Mouse (Mus musculus) urinary bladder, adult 2 months (tissue): ENCODE data around the gene Ybx1. TPM values are rescaled to one million over a fixed set of nuclear protein-coding genes. Genes with fewer than 3 reads are reported as not detected.

ENCODE experiments used
- DNase-seq: peaks from one replicate; pipeline ENCODE4 v3.0.0; 2022; ENCODE audit warnings: low spot score
- polyA plus RNA-seq: library from polyadenylated mRNA; depleted of rRNA; stranded (reverse); fragments of >200 nt; gene quantifications from 2 replicates; pipeline ENCODE4 v1.2.3, GENCODE M21; 2012

Ybx1 gene
- polyA plus RNA-seq, 1 experiment = 312 TPM

DNA sequence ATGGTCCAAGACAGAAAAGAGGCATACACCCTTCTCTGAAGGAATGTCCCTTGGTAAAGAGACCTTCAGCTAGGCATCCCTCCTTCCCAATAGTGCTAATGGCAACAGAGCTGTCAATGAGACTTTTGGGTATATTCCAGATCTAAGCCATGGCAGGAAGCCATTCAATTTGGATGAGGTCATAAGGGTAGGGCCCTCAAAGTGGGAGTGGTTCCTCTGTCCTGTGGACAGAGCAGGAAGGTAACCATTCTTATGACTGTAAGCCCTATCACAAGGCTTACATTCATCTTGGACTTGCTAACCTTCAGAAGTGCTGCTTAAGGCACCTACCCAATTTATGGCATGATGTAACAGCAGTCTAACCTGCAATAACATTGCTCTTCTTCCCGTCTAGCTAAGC is 19.8 kb downstream of the Ybx1 start:
- DNase-seq = no peak

DNA sequence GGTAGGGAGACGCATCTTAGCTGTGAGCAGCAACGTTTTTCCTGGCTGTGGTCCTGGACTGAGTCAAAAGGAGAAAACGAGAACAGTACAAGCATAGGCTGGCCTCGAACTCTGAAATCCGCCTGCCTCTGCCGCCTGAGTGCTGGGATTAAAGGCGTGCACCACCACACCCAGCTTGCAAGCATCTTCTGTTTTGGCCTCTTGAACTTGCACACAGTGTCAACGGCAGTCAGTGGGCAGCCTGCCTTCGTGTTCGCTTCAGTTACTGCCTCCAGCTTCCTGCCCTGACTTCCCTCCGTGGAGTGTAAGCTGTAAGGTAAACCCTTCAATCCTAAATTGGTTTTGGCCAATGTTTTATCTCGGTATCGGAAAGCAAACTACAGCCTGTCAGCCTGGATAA is 27.8 kb downstream of the Ybx1 start:
- no peak for DNase-seq

DNA sequence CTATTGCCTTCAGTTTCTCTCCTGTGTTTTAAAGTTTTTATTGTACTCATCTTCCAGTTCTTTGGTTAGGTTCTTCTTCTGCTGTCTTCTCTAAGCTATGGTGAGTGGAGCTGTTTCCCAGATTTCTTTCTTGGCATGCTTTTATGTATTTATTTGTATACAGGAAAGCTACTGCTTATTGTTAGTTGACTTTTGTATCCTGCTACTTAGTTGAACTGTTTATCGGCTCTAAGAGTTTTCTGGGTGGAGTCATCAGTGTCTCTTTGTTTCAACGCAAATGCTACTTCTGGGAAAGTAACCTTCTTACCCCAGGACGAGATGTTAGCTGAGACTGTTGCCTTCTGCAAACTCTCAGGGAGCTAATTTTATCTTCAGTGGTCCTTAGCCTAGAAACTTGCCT is 30.9 kb downstream of the Ybx1 start:
- no peak for DNase-seq

DNA sequence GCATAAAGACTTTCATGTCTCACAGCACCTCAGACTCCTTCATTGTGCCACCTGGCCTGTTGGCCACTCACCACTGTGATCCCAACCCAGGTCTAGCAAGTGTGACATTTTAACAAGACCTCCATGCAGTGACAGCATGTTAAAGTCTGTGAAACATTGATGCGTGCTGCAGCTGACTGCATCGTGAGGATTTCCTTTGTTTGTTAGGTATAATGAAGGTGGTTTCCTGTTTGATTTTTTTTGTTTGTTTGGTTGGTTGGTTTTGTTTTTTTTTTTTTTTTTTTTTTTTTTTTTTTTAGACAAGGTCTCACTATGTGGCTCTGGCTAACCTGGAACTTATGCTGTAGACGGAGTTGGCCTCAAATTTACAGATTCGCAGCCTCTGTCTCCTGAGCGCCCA is 31.9 kb downstream of the Ybx1 start:
- DNase-seq = no peak

DNA sequence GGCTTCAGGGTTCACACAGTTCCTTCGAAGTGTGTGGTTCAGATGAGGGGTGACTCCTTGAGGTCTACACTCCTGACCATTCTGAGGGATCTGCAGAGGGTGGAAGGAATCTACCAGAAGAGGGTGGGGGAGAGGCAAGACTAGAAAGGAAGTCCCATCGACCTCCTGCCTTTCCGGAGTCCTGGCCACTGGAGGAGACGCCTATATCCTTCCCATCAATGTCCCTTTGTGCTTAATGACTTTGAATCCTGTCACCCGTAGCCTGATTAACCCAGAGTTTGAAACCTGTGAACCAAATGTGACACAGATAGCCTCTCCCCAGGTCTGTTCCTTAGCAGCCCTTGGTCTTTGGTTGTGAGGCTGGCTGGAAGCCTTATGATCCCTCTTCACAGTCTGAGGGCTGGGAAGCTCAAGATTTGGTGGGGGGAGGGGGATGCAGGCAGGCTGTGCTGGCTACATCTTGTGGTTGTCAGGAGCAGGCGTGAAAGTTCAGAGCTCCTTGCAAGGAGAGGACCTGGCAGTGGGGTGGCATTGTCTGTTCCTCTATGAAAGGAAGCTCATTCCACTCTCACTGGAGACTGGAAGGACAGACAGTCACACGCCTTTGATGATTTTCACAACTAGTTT is 33.2 kb downstream of the Ybx1 start:
- DNase-seq = no peak

DNA sequence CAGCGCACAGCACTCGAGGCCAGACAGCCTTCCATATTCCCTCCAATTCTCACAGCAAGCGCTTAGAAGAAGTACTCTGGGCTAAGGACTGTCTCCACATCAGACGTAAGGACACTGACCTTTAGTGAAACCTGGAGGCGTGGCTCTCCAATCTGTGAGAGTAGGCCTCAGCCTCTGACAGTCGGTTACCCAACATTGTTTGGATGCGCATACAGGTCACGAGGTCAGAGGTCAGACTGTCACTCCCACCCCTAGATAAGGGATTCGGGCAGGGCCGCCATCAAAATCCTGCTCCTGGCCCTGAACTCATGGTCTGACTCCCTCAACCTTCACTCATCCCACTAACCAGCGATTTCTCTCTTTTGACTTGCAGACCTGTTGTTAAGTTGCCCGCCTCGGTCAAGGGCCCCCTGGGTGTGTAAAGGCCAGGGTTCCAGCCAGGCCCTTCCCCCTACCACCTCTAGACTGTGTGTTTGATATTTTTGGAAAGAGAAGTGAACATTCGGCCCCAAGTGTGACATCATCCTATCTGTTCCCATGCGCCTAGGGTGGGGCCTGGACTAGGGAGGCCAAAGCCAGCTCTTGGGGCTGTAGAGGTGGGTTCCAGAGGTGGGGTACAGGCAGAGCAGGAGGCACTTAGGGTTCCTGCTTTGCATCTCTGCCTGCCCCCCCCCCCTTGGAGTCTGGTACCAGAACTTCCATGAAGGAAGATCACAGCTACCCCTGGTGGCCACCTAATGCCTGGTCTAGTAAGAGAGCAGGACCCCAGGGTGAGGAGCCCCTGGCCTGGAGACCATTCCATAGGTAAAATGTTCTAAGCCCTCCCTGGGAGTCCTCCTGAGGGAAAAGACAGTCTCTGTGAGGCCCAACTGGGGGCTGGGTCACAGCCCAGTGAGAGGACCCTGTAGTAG is 34.8 kb downstream of the Ybx1 start:
- DNase-seq = no peak

DNA sequence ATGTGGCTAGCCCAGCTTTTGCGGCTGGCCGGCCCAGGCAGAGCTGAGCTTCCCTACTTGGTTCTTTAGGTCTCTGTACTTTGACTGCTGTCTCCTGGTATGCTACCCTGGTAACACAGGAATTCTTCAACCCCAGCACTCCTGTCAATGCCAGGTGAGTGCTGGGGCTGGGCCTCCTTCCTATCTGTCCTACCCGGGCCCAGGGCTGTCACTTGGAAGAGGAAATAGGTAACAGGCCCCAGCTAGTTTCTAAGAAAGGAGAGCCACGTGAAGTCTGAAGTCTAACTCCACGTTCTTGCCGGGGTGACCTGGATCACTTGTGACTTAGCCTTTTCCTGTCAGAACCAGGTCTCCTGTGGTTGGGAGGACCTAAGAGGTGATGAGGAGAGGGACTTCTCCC is 37.3 kb downstream of the Ybx1 start:
- DNase-seq = no peak

DNA sequence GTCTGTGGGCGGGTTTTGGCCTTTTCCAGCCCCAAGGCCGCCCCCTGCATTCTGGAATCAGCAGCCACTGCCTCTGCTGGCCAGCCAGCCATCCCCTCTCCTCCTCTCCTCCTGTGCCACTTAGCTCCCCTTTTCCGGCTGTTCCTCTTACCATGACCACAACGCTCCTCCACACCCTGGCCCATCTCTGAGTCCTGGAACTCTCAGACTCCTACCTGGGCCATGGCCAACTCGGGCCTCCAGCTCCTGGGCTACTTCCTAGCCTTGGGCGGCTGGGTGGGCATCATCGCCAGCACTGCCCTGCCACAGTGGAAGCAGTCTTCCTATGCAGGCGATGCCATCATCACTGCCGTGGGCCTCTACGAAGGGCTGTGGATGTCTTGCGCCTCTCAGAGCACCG is 39.1 kb downstream of the Ybx1 start, which contains the start of gene Cldn19:
Cldn19 (plus strand) TSS at position 64 of the 400 bp plus-strand sequence.
- no peak for DNase-seq

DNA sequence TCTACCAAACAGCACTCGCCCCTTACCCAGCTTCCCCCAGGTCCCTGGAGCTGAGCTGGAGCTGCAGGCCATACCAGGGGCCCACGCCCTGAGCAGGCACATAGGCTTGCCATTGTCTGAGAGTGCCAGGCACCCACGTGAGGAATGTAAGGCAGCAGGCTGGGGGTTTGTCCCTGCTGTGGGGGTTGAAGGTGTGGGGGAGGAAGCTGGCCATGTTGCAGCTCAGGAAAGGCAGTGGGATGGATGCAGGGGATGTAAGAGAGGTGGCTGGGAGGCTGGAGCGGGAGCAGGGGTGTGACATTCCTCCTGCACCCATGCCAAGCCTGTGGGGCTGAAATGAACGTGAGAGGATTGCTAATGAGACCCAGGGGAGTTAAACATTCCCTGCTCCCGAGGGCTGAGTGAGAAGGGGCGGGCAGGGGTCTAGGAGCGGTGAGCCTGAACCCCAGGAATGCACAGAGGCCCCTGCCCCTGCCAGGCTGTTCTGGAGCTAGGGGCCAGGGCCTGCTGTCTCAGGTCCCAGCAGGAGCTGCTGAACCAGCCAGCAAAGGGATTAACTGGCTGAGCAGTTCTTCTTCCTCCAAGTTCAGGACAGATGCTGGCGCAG is 40.3 kb downstream of the Ybx1 start:
- DNase-seq = no peak

DNA sequence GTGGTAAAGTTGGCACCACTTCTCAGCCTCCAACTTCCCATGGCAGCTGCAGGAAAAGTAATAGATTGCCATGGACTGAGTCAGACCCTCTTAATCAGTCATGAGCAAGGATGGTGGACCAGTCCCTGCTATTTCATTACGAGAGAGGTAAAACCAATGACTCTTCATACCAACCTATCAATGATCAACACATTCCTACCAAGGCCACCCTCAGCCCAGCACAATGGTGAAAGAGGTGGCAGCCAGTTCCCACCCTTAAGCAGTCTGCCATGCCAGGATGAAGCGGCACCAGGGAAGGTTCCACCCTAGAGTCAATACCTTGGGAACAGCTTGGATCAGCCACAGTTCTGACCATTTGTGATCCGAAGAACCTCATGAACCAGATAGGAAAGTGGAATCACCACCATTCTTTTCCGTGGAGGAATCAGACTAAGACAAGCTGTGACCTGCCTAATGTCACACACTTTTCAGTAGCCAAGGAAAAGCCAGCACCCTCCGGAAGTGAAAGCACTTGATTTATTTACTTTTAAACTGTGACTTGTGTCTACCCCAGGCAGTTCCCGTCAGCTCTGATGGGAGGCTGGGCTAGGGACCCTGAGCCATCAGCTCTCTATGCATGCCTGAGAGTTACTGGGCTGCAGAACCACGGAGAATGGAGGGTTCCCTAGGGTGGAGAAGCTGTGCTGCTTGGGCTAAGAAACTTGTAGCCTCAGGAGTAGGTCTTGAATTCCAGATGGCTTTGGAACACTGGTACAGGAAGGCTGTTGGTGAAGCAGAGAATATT is 42.2 kb downstream of the Ybx1 start:
- no peak for DNase-seq

DNA sequence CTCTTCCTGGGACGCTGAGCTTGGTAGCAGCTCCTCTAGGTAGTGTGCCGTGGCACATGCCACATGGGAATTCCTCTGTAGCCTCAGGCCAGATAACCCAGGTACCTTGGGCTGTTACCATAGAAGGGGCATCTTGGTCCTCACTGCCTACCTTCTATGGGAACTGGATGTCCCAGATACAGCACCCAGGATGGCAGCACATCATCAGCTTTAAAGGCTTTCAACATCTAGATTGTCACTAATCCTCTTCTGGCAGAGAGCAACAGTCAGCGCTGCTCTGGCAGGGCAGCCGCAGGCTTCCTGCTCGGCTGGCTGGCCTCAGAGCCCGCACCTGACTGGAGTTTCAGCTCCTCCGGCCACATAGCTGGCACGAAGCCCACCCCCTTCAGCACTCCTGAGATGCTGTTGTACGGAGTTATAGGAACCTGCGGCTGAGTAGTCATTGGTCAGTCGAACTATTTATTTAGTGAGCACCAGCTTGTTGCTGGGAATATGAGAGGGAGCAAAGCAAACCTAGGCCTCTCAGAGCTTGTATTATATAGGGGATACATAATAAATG is 45.9 kb downstream of the Ybx1 start:
- DNase-seq = no peak

DNA sequence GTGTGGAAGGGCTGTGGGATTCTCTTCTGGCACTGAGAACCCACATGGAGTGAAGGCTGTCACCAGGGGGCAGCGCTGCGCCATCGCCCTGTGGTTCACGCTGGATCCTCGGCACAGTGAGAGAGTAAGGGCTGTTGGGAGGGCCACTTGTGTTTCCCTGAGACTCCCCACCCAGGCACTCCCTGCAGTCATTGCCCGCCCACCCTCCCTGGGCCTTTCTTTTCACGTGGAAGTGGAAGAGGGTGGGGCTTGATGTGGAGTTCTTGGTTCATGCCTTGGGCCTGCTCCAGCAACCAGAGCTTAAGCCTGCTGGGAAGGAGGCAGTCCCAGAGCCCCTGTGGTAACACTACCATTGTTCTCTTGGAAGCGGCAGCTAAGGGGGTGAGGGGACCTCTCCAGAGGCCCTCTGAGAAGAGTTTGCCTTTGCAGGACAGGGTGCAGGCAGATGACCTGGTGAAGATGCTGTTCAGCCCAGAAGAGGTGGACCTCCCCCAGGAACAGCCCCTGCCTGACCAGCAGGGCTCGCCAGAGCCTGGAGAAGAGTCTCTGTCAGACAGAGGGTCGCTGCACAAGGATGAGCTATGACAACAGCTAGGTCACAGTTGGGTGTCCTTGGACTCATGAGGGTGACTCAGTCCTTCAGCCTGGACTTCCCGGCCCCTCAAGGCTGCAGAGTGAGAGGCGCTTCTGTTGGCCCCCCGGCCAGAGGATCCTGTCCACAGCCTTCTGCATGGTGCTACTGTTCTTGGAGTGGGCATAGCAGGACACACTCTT is 46.8 kb downstream of the Ybx1 start:
- peak; percentile 55 for DNase-seq

DNA sequence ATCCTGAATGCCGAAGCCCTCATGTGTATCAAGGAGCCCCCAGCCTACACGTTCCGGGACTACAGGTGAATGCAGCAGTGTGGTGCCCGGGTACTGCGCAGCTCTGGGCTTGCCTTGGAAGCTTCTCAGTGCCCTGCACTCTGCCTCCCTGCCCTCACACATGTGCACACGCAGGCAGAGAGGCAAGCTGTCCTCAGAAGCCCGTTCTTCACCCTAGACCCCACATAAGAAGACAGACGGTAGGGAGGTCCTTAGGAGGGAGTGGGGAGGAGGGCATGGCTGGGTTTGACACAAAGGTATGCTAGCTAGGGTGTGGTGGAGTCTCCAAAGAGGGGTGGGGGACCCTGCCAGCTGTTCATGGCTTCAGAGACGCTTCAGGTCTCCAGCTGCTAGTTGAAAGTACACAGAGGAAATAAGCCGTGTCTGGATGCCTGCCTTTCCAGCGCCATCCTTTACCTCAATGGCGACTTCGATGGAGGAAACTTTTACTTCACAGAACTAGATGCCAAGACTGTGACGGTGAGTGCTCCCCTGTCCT is 47.6 kb downstream of the Ybx1 start:
- no peak for DNase-seq

DNA sequence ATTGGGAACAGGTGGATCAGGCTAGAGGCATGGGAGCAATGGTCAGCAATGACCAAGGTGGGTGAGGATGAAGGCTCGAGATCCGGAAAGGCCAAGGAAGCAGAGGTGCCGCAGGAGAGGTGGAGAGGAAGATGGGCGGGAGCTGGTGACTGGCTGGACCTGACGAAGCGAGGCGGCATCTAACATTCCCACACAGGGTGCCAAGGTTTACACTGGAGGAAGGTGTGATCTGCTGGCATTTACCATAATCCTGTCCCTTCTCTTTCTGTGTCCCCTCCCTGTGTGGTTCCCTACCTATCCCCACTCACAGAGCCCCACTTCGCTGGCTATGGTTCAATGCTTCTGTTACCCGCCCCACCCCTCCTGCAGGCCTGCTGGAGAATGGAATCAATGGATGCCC is 48.4 kb downstream of the Ybx1 start:
- no peak for DNase-seq

DNA sequence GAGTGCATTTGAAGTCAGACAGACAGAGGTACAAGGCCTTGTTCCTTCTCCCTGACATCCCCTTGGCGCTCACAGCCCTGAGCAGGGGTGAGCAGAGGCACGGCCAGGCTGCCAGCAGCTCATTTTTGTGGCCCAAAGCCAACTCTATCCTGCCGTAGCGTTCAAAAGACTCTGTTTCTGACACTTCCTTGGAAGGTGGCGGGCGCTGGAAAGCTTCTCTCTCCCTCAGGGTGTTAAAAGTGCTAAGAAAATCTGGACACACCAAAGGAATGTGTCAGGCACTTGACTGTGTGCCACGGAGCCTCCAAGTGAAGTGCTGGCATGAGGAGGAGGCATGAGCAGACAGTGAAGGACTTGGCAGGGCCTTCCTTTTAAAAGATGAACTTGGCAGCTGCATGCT is 48.8 kb downstream of the Ybx1 start:
- no peak for DNase-seq

DNA sequence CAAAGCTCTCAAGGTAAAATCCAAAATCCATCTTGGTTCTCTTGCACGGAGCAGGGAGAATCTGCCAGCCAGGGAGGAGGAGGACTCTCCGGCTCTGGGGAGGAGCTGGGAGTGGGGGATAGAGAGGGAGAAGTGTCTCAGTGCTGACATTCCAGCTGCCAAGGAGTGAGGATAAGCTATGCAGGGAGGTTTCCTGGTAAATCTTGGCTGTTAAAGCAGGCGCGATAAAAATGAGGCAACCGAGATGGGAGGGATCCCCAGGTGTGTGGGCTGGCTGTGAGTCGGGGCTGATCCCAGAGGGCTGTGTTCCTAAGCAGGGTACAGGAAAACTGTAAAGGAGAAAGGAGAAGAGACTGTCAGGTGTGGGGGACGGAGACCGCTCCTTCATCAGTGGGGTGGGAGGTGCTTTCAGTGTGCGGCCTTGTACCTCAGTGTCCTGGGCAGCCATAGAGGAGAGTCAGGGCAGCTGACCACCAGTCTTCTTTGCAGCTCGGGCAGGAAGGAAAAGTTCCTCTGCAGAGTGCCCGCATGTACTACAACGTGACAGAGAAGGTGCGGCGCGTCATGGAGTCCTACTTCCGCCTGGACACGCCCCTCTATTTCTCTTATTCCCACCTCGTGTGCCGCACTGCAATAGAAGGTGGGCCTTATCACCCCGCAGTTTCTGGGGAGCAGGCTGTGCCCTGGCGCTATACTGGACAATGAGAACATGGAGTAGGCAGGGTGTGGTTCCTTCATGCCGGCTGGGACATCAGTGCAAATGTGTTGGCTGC is 49.8 kb downstream of the Ybx1 start:
- no peak for DNase-seq

DNA sequence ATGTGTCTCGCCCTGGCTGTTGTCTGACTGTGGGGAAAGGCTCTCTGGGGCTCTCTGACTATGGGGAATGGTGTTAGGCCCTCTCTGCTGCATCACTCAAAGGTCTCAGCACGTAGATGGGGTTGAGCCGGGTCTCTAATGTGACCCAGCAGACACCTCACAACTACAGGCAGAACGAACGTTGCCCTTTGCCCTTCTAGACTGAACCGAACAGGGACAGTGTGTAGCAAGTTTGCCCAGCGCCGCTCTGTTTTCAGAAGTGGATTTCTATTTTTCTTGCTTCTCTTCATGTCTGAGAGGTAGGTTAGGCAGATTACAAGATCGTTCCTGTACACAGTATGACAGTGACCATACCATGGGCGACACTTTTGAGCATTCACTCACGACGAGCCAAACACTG is 51.8 kb downstream of the Ybx1 start:
- no peak for DNase-seq

DNA sequence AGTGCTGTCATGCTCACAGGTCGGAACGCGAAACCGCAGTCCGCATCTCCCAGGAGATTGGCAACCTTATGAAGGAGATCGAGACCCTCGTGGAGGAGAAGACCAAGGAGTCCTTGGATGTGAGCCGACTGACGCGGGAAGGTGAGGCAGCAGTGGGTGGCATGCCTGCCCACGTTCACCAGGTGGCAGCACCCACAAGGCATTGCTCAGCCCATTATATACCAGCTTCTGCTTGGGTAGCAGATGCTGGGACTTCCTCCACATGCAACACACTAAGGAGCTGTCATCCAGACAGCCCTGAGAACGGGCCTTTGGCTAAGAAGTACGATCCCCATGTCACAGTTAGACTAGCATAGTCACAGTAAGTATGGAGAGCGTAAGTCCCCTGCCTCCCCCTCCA is 52.7 kb downstream of the Ybx1 start:
- no peak for DNase-seq

DNA sequence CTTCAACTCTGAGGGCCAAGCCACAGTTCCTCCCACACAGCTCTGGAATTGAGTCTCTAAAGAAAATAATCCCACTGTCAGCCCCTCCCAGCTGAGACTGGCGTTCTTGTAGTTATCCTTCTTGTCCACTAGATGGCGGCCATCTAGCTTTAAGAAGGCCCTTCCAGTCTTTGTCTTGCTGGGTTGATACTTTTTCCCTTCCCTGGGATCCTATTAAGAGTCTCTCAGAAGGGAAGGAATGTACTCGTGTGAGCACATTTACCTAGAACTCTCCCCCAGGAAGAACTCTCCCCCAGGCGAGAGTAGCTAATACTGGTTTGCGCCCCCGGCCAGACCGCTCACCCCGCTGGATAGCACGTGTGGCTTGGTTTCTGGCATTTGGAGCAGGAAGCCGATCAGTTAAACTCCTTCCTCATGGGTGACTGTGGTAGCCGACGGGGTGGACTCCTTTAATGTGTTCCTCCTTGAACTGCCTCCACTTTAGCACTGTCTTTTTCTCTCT is 55.2 kb downstream of the Ybx1 start:
- DNase-seq = no peak

DNA sequence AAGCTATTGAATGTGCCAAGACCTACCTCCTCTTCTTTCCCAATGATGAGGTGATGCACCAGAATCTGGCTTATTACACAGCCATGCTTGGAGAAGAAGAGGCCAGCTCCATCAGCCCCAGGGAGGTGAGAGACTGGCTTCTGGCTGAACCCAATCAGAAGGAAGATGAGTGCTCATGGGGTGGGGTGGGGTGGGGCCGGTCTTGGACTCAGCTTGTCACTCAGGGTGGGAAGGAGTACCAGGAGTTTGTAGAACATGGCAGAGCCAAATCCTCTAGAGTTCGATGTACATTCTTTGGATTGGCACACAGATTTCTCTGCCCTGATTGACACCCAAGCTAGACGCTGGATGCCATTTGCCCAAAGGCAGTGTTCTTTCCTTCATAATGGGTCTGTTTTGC is 55.7 kb downstream of the Ybx1 start:
- no peak for DNase-seq
